Mouse (Mus musculus): ENCODE results near the gene Ttyh1. TPM values are rescaled to one million over a fixed set of nuclear protein-coding genes. Genes with fewer than 3 reads are reported as not detected.

Gene Ttyh1
- polyA plus RNA-seq, 1 experiment from 2014 or later, result 2.7 TPM

DNA sequence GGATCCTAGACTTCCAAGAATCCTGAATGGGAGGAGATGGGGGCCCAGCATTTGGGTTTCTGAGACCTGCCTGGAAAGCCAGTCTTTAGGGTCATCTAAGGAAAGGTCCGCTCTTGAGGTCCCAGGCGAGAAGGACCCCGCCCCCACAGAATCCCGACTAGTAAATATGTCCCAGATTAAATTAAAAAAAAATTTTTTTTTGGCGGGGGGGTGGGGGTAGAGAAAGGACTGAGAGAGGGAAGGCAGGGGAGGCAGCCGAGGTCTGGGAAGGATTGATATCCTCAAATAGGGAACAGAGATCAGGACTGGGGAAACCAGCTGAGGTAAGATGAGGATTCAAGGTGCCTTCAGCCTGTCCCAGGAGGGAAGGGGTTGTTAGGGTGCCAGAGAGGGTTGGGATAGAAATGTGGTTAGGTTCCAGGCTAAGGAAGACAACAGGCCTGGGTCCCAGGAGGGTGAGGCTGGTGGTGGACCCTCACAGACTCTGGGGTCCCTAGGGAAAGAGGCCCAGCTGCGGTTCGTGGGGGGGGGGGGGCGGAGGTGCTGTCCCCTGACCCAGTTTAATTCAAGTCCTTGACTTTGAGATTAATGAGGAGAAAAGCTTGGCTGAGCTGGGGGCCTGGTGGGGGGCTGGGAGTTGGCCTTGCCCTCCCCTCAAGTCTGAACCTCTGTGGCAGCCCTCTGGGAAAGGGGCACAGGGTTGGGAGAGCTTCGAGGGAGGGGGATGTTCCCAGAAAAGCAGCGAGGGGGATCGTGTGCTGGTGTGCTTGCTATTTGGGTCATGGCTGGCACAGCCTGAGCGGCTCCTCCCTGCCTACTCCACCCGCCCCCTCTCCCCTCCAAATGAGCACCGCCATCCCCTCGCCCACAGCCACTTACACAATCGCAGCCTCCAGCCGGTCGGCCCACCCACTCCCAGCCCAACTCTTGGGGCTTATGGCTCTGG is 1.0 kb downstream of the Ttyh1 start:
- Histone ChIP-seq H3K27ac (ENCODE audit: low read length) (no peak overlapping the region), H3K4me2 (replicated peaks; ENCODE audit: low read depth, low read length) (peak overlapping the region; percentile 67), H3K36me3 (ENCODE audit: insufficient read depth, low read length) (no peaks in the 10 kb centered on the region), H3K27me3 (ENCODE audit: insufficient read depth, low read length) (peaks cover 31% of the 10 kb centered on the region), H3K4me1 (ENCODE audit: insufficient read depth, low read length) (peaks cover 15% of the 10 kb centered on the region), H3K4me3 (ENCODE audit: low read length) (peak overlapping the region; percentile 50), H3K9ac (replicated peaks; ENCODE audit: low read length) (no peak overlapping the region), H3K9me3 (ENCODE audit: low read length) (no peaks in the 10 kb centered on the region)
- no peak for ATAC-seq (ENCODE audit: low FRiP score, low TSS enrichment)
- WGBS, result 17% methylated on average over 19 of the region's 19 CpGs

DNA sequence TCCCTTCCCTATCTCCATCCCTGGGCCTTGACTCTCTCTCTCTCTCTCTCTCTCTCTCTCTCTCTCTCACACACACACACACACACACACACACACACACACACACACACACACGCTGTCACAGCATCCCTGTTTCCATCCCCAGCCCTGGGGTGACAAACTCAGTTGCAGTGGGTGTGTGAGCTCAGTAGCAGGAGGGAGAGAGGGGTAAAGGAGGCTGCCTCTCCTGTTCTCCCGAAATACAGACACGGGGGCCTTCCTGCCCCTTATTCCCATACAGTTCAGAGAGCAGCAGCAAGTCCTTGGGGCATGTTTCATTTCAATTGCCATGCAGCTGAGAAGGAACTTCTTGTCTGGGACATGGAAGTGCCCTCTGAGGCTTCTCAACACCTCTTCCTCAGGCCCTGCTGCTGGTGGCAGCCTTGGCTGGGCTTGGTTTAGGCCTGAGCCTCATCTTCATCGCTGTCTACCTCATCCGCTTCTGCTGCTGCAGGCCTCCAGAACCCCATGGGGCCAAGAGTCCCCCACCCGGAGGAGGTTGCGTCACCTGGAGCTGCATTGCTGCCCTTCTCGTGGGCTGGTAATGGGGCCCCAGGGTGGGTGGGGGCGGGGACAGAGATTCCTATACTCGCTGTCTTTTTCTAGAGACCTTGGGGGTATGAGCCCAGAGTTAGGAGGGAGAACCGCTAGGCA is 3.0 kb downstream of the Ttyh1 start:
- 55% methylated on average over 11 of the region's 11 CpGs for WGBS
- Histone ChIP-seq H3K27me3 (ENCODE audit: insufficient read depth, low read length) (peaks cover 31% of the 10 kb centered on the region), H3K4me3 (ENCODE audit: low read length) (no peak overlapping the region), H3K27ac (ENCODE audit: low read length) (no peak overlapping the region), H3K9ac (replicated peaks; ENCODE audit: low read length) (no peak overlapping the region), H3K9me3 (ENCODE audit: low read length) (no peaks in the 10 kb centered on the region), H3K36me3 (ENCODE audit: insufficient read depth, low read length) (no peaks in the 10 kb centered on the region), H3K4me2 (replicated peaks; ENCODE audit: low read depth, low read length) (no peak overlapping the region), H3K4me1 (ENCODE audit: insufficient read depth, low read length) (peaks cover 15% of the 10 kb centered on the region)
- no peak for ATAC-seq (ENCODE audit: low FRiP score, low TSS enrichment)

DNA sequence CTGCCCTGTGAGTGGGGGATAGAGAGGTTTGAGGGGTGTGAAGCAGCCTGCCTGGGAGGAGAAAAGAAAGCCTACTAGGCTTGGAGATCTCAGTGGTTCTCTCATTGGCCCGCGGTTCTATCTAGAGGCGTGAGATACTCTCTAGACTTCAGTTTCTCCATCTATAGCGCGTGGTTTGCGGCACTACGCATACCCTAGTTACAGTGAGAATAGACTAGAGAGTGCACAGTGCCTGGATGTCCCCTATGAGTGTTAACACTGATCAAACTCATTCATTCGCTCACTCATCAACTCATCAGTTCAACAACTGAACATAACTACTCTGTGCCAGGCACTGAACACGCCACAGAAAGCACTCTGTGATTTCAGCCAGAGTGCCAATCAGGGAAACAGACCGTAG is 3.6 kb downstream of the Ttyh1 start:
- 85% methylated on average over 10 of the region's 10 CpGs for WGBS
- Histone ChIP-seq H3K27ac (ENCODE audit: low read length) (no peak overlapping the region), H3K9me3 (ENCODE audit: low read length) (no peaks in the 10 kb centered on the region), H3K9ac (replicated peaks; ENCODE audit: low read length) (no peak overlapping the region), H3K27me3 (ENCODE audit: insufficient read depth, low read length) (peaks cover 31% of the 10 kb centered on the region), H3K4me2 (replicated peaks; ENCODE audit: low read depth, low read length) (no peak overlapping the region), H3K4me1 (ENCODE audit: insufficient read depth, low read length) (peaks cover 15% of the 10 kb centered on the region), H3K4me3 (ENCODE audit: low read length) (no peak overlapping the region), H3K36me3 (ENCODE audit: insufficient read depth, low read length) (no peaks in the 10 kb centered on the region)
- no peak for ATAC-seq (ENCODE audit: low FRiP score, low TSS enrichment)

DNA sequence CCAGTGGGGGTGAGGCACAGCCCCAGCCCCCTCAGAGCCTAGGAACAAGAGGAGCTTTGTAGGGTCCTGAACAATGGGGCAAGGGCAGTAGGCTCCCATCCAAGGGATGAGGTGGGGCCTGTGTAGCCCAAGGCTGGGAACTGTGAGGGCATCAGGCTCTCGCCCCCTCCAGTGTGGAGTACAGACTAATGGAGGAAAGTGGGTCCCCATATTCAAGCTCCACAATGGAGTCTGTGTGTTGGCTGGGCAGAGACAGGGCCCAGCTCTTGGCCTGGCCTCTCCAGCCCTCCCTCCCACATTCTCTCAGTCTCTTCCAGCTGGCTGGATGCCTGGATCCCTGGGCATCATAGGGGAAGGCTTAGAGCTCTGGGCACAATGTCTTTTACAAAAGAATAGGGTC is 4.5 kb downstream of the Ttyh1 start:
- Histone ChIP-seq H3K9ac (replicated peaks; ENCODE audit: low read length) (no peak overlapping the region), H3K27me3 (ENCODE audit: insufficient read depth, low read length) (peaks cover 24% of the 10 kb centered on the region), H3K4me1 (ENCODE audit: insufficient read depth, low read length) (peaks cover 15% of the 10 kb centered on the region), H3K36me3 (ENCODE audit: insufficient read depth, low read length) (no peaks in the 10 kb centered on the region), H3K9me3 (ENCODE audit: low read length) (no peaks in the 10 kb centered on the region), H3K4me3 (ENCODE audit: low read length) (no peak overlapping the region), H3K27ac (ENCODE audit: low read length) (no peak overlapping the region), H3K4me2 (replicated peaks; ENCODE audit: low read depth, low read length) (no peak overlapping the region)
- ATAC-seq (ENCODE audit: low FRiP score, low TSS enrichment), result no peak
- 67% methylated on average over 1 of the region's 1 CpGs for WGBS

DNA sequence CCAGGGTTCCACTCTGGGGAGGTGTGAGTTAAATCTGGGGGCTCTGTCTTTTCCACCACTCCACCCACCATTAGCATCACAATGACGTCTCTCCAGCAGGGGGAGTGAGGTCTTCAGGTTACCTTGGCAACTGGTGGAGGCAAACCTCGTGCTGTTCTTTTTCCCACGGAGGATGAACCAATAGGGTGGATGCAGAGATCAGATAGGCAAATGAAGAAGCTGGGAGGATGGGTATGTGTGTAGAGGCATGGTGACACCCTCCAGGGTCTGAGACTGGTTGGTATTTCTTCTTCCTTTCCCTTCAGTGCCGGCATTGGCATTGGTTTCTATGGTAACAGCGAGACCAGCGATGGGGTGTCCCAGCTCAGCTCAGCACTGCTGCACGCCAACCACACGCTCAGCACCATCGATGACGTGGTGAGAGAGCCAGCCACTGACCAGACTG is 5.1 kb downstream of the Ttyh1 start:
- Histone ChIP-seq H3K4me1 (ENCODE audit: insufficient read depth, low read length) (peaks cover 11% of the 10 kb centered on the region), H3K4me2 (replicated peaks; ENCODE audit: low read depth, low read length) (0 out of 2 replicates have a peak overlapping the region, but pooled peaks have one; percentile 31), H3K27me3 (ENCODE audit: insufficient read depth, low read length) (peaks cover 19% of the 10 kb centered on the region), H3K9me3 (ENCODE audit: low read length) (no peaks in the 10 kb centered on the region), H3K36me3 (ENCODE audit: insufficient read depth, low read length) (no peaks in the 10 kb centered on the region), H3K27ac (ENCODE audit: low read length) (no peak overlapping the region), H3K4me3 (ENCODE audit: low read length) (peak overlapping the region; percentile 16), H3K9ac (replicated peaks; ENCODE audit: low read length) (no peak overlapping the region)
- ATAC-seq (ENCODE audit: low FRiP score, low TSS enrichment), result peak; percentile 53; the same call in 1 of the 2 replicates
- WGBS, result 3% methylated on average over 10 of the region's 10 CpGs

DNA sequence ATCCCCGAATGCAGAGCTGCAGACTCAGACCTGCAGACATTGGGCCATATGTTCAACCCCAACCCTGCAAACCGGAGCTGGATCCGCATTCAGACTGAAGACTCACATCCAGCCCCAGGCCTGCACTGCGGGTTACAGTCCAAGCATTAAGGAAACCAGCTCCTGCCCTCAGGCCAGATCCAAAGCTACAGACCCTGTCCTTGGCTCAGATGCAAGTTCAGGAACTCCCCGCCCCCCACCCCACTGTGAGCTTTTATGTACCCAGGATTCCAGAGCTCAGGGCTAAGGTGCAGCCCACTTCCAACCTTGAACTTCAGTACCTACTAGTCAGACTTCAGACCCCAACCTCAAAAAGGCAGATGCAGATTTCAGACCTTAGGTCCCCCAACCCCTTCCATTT is 5.6 kb downstream of the Ttyh1 start:
- WGBS, result 18% methylated on average over 5 of the region's 5 CpGs
- Histone ChIP-seq H3K9ac (replicated peaks; ENCODE audit: low read length) (0 out of 2 replicates have a peak overlapping the region, but pooled peaks have one; percentile 25), H3K4me3 (ENCODE audit: low read length) (no peak overlapping the region), H3K36me3 (ENCODE audit: insufficient read depth, low read length) (no peaks in the 10 kb centered on the region), H3K27me3 (ENCODE audit: insufficient read depth, low read length) (peaks cover 15% of the 10 kb centered on the region), H3K4me1 (ENCODE audit: insufficient read depth, low read length) (peaks cover 9% of the 10 kb centered on the region), H3K4me2 (replicated peaks; ENCODE audit: low read depth, low read length) (no peak overlapping the region), H3K9me3 (ENCODE audit: low read length) (no peaks in the 10 kb centered on the region), H3K27ac (ENCODE audit: low read length) (no peak overlapping the region)
- no peak for ATAC-seq (ENCODE audit: low FRiP score, low TSS enrichment)

DNA sequence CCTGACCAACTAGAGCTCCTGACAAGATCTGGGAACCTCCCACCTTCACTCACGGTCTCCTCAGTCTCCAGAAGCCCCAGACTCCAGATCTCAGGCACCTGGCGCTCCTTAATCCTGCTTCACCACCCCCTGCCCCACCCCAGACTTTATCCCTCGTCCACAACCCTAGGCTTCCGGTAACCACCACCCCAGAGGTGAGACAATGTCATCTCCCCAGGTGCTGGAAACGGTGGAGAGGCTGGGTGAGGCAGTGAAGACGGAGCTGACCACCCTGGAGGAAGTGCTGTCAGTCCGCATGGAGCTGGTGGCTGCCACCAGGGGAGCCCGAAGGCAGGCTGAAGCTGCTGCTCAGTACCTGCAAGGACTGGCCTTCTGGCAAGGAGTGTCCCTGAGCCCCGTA is 6.1 kb downstream of the Ttyh1 start:
- peaks cover 9% of the 10 kb centered on the region for H3K4me1 ChIP-seq (ENCODE audit: insufficient read depth, low read length)
- H3K4me3 ChIP-seq (ENCODE audit: low read length), result no peak overlapping the region
- no peak for ATAC-seq (ENCODE audit: low FRiP score, low TSS enrichment)
- no peak overlapping the region for H3K27ac ChIP-seq (ENCODE audit: low read length)
- no peak overlapping the region for H3K4me2 ChIP-seq (replicated peaks; ENCODE audit: low read depth, low read length)
- no peaks in the 10 kb centered on the region for H3K9me3 ChIP-seq (ENCODE audit: low read length)
- H3K27me3 ChIP-seq (ENCODE audit: insufficient read depth, low read length), result peaks cover 10% of the 10 kb centered on the region
- H3K9ac ChIP-seq (replicated peaks; ENCODE audit: low read length), result 0 out of 2 replicates have a peak overlapping the region, but pooled peaks have one; percentile 25
- no peaks in the 10 kb centered on the region for H3K36me3 ChIP-seq (ENCODE audit: insufficient read depth, low read length)
- WGBS, result 33% methylated on average over 9 of the region's 9 CpGs

DNA sequence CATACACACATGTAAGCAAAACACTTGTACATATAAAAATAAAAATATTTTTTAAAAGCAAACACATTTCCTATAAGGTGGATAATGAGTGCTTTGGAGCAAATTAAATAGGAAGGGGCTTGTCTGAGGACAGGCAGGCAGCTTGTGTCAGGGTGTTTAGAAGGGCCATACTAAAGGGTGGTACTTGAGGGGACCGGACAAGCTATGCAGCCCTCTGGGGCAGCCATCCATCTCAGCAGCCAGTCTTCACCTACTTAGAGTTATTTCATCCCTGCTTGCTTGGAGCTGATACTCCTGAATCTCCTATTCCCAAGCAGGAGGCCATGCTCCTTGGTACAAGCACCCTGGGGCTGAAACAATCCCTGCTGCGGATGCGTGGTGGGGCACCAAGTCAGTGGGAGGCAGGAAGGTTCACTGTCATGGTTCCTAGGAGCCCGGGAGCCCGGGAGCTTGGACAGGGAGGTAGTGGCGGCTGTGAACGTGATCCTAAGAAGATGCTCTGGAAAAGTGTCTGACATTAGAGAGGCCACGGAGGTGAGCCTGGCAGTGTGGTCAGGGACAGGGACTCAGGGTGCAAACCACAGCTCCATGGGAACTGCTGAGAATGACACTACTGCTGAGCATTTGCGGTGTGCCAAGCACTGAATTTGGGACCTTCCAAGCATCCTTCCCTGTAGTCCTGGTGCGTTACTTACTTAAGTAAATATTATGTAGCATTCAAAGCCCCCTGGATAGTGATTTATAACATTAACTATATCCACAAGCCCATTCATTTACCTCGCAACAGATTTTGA is 8.0 kb downstream of the Ttyh1 start:
- Histone ChIP-seq H3K4me3 (ENCODE audit: low read length) (no peak overlapping the region), H3K36me3 (ENCODE audit: insufficient read depth, low read length) (no peaks in the 10 kb centered on the region), H3K4me1 (ENCODE audit: insufficient read depth, low read length) (peaks cover 9% of the 10 kb centered on the region), H3K9ac (replicated peaks; ENCODE audit: low read length) (no peak overlapping the region), H3K9me3 (ENCODE audit: low read length) (no peaks in the 10 kb centered on the region), H3K27me3 (ENCODE audit: insufficient read depth, low read length) (no peaks in the 10 kb centered on the region), H3K4me2 (replicated peaks; ENCODE audit: low read depth, low read length) (no peak overlapping the region), H3K27ac (ENCODE audit: low read length) (no peak overlapping the region)
- 84% methylated on average over 11 of the region's 11 CpGs for WGBS
- no peak for ATAC-seq (ENCODE audit: low FRiP score, low TSS enrichment)

DNA sequence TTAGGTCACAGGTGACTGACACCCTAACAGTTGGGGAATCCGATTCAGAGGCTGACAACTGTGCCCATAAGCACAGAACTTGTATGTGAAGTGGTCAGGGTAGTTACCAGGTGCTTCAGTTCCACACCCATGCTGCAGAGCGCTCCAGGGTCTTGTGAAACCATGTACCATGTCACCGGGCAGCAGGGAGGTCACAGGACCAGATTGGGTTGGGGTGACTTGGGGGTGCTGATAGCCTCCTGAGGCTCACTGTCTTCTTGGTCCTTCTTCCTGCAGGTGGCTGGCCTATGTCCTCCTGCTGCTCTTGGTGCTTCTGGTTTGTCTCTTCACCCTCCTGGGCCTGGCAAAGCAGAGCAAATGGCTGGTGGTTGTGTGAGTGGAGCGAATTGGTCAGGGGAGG is 8.7 kb downstream of the Ttyh1 start:
- no peaks in the 10 kb centered on the region for H3K27me3 ChIP-seq (ENCODE audit: insufficient read depth, low read length)
- no peak overlapping the region for H3K4me3 ChIP-seq (ENCODE audit: low read length)
- no peak overlapping the region for H3K9ac ChIP-seq (replicated peaks; ENCODE audit: low read length)
- no peak overlapping the region for H3K4me2 ChIP-seq (replicated peaks; ENCODE audit: low read depth, low read length)
- H3K27ac ChIP-seq (ENCODE audit: low read length), result no peak overlapping the region
- peaks cover 9% of the 10 kb centered on the region for H3K4me1 ChIP-seq (ENCODE audit: insufficient read depth, low read length)
- no peaks in the 10 kb centered on the region for H3K36me3 ChIP-seq (ENCODE audit: insufficient read depth, low read length)
- 84% methylated on average over 4 of the region's 4 CpGs for WGBS
- H3K9me3 ChIP-seq (ENCODE audit: low read length), result no peaks in the 10 kb centered on the region
- no peak for ATAC-seq (ENCODE audit: low FRiP score, low TSS enrichment)

All from kidney, embryonic 16.5 days (tissue).